Mouse (Mus musculus): Measurements from ENCODE around the gene Fcgr4. TPM values are rescaled to one million over a fixed set of nuclear protein-coding genes. Genes with fewer than 3 reads are reported as not detected.

Gene Fcgr4
- total and polyA plus RNA-seq, 3 experiments = 0.70 to 1.4 (median 1.2) TPM

GRCm38 (mm10) chr1:171011733-171012132, 7.0 kb upstream of the Fcgr4 start:
- H3K27me3 ChIP-seq (ENCODE audit: control insufficient read depth, insufficient read depth, low read length) = no peaks in the 10 kb centered on the region
- no peak for DNase-seq
- no peak overlapping the region for H3K4me3 ChIP-seq
- intact Hi-C loops (cut with DNase I) = no loop called here
- H3K27ac ChIP-seq = no peak overlapping the region
- no peak overlapping the region for H3K9ac ChIP-seq (ENCODE audit: low read depth, low read length)
- no peaks in the 10 kb centered on the region for H3K4me1 ChIP-seq (ENCODE audit: control insufficient read depth, insufficient read depth, low read length)
- H3K79me2 ChIP-seq (replicated peaks; ENCODE audit: control insufficient read depth, insufficient read depth, low read length) = no peaks in the 10 kb centered on the region
- no peaks in the 10 kb centered on the region for H3K36me3 ChIP-seq (ENCODE audit: control insufficient read depth, insufficient read depth, low read length)
- TF ChIP-seq EP300 (IDR thresholded peaks at IDR 0.05; ENCODE audit: insufficient read depth, low read depth, low read length) = no peak
- no peak for TF ChIP-seq POLR2A (IDR thresholded peaks at IDR 0.05; ENCODE audit: insufficient read depth, low read depth, low read length)
- no peak for TF ChIP-seq CTCF (IDR thresholded peaks at IDR 0.05)
- 64% methylated on average over 4 of the region's 4 CpGs for WGBS

GRCm38 (mm10) chr1:171016676-171017356, 1.9 kb upstream of the Fcgr4 start:
- intact Hi-C loops (cut with DNase I) = no loop called here
- Histone ChIP-seq H3K9ac (ENCODE audit: low read depth, low read length) (no peak overlapping the region), H3K27me3 (ENCODE audit: control insufficient read depth, insufficient read depth, low read length) (no peaks in the 10 kb centered on the region), H3K4me1 (ENCODE audit: control insufficient read depth, insufficient read depth, low read length) (no peaks in the 10 kb centered on the region), H3K27ac (no peak overlapping the region), H3K4me3 (no peak overlapping the region), H3K79me2 (replicated peaks; ENCODE audit: control insufficient read depth, insufficient read depth, low read length) (no peaks in the 10 kb centered on the region), H3K36me3 (ENCODE audit: control insufficient read depth, insufficient read depth, low read length) (no peaks in the 10 kb centered on the region)
- DNase-seq = no peak
- no peak for TF ChIP-seq POLR2A (IDR thresholded peaks at IDR 0.05; ENCODE audit: insufficient read depth, low read depth, low read length)
- no peak for TF ChIP-seq EP300 (IDR thresholded peaks at IDR 0.05; ENCODE audit: insufficient read depth, low read depth, low read length)
- no peak for TF ChIP-seq CTCF (IDR thresholded peaks at IDR 0.05)
- WGBS = 50% methylated on average over 6 of the region's 6 CpGs

GRCm38 (mm10) chr1:171017468-171018158, 1.1 kb upstream of the Fcgr4 start:
- H3K79me2 ChIP-seq (replicated peaks; ENCODE audit: control insufficient read depth, insufficient read depth, low read length) = no peaks in the 10 kb centered on the region
- H3K4me3 ChIP-seq = no peak overlapping the region
- no peak overlapping the region for H3K27ac ChIP-seq
- TF ChIP-seq POLR2A (IDR thresholded peaks at IDR 0.05; ENCODE audit: insufficient read depth, low read depth, low read length) = no peak
- TF ChIP-seq EP300 (IDR thresholded peaks at IDR 0.05; ENCODE audit: insufficient read depth, low read depth, low read length) = no peak
- no peak for TF ChIP-seq CTCF (IDR thresholded peaks at IDR 0.05)
- H3K36me3 ChIP-seq (ENCODE audit: control insufficient read depth, insufficient read depth, low read length) = no peaks in the 10 kb centered on the region
- H3K27me3 ChIP-seq (ENCODE audit: control insufficient read depth, insufficient read depth, low read length) = no peaks in the 10 kb centered on the region
- no peak overlapping the region for H3K9ac ChIP-seq (ENCODE audit: low read depth, low read length)
- H3K4me1 ChIP-seq (ENCODE audit: control insufficient read depth, insufficient read depth, low read length) = no peaks in the 10 kb centered on the region
- 58% methylated on average over 6 of the region's 6 CpGs for WGBS
- intact Hi-C loops (cut with DNase I) = no loop called here
- no peak for DNase-seq

DNA sequence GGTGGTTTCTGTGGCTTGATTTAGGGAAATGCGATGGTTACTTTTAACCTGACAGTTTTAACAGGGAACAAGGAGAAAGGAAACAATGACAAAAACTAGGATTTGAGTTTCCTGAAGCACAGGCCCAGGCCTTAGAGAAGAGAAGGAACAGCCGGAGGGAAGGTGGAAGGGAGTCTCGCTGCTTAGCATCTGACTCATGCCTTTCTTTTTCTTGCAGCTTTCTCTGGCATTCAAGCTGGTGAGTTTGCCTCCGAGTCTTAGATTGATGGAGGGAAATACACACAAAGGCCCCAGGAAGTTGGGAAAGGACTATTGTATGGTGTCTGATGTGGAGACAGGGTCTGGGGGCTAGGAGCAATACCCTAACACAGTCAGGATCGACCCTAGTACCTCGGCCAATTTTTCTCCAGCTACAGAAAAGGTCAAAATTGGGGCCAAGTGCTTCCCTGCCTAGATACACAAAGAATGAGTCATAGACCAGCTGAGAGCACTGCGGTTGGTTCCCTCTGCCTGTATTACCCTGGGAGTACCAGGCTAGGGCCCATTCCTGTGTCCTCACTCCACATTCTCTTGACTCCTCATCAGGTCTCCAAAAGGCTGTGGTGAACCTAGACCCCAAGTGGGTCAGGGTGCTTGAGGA, 711 bp downstream of the Fcgr4 start:
- Histone ChIP-seq H3K79me2 (replicated peaks; ENCODE audit: control insufficient read depth, insufficient read depth, low read length) (no peaks in the 10 kb centered on the region), H3K36me3 (ENCODE audit: control insufficient read depth, insufficient read depth, low read length) (no peaks in the 10 kb centered on the region), H3K4me1 (ENCODE audit: control insufficient read depth, insufficient read depth, low read length) (no peaks in the 10 kb centered on the region), H3K27ac (no peak overlapping the region), H3K27me3 (ENCODE audit: control insufficient read depth, insufficient read depth, low read length) (no peaks in the 10 kb centered on the region), H3K4me3 (no peak overlapping the region), H3K9ac (ENCODE audit: low read depth, low read length) (no peak overlapping the region)
- WGBS = 61% methylated on average over 7 of the region's 7 CpGs
- intact Hi-C loops (cut with DNase I) = no loop called here
- no peak for DNase-seq
- TF ChIP-seq EP300 (IDR thresholded peaks at IDR 0.05; ENCODE audit: insufficient read depth, low read depth, low read length) = no peak
- TF ChIP-seq POLR2A (IDR thresholded peaks at IDR 0.05; ENCODE audit: insufficient read depth, low read depth, low read length) = no peak
- no peak for TF ChIP-seq CTCF (IDR thresholded peaks at IDR 0.05)

DNA sequence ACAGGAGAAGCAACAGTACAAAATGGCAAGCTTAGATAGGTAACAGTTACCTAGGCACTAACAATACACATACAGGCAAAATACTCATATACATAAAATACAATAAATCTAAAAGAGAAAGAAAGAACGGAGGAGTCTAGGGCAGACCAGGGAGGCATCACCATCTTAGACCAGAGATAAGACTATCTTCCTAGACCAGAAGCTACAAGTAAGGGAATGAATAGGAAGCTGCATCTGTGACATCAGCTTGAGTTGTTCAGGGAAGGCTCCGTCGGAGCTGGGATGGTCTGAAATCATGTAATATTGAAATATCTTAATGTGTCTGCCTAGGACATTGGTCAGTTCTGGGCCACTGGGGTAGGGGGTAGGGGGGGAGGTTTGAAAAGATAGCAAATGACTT, 13.0 kb downstream of the Fcgr4 start:
- Histone ChIP-seq H3K4me3 (no peak overlapping the region), H3K36me3 (ENCODE audit: control insufficient read depth, insufficient read depth, low read length) (no peaks in the 10 kb centered on the region), H3K27me3 (ENCODE audit: control insufficient read depth, insufficient read depth, low read length) (no peaks in the 10 kb centered on the region; the same call in 1 of the 2 replicates), H3K27ac (no peak overlapping the region), H3K9ac (ENCODE audit: low read depth, low read length) (no peak overlapping the region), H3K79me2 (replicated peaks; ENCODE audit: control insufficient read depth, insufficient read depth, low read length) (no peaks in the 10 kb centered on the region), H3K4me1 (ENCODE audit: control insufficient read depth, insufficient read depth, low read length) (peaks cover 1% of the 10 kb centered on the region)
- no peak for TF ChIP-seq POLR2A (IDR thresholded peaks at IDR 0.05; ENCODE audit: insufficient read depth, low read depth, low read length)
- intact Hi-C loops (cut with DNase I) = no loop called here
- no peak for DNase-seq
- WGBS = 85% methylated on average over 3 of the region's 3 CpGs

- DNase-seq = no peak
- H3K4me1 ChIP-seq (ENCODE audit: control insufficient read depth, insufficient read depth, low read length) = peaks cover 1% of the 10 kb centered on the region
- H3K4me3 ChIP-seq = peak overlapping the region; percentile 51
- no peaks in the 10 kb centered on the region for H3K79me2 ChIP-seq (replicated peaks; ENCODE audit: control insufficient read depth, insufficient read depth, low read length)
- 11% methylated on average over 10 of the region's 10 CpGs for WGBS
- no peak overlapping the region for H3K9ac ChIP-seq (ENCODE audit: low read depth, low read length)
- intact Hi-C loops (cut with DNase I) = no loop called here
- TF ChIP-seq CTCF (IDR thresholded peaks at IDR 0.05) = no peak
- TF ChIP-seq EP300 (IDR thresholded peaks at IDR 0.05; ENCODE audit: insufficient read depth, low read depth, low read length) = no peak
- TF ChIP-seq POLR2A (IDR thresholded peaks at IDR 0.05; ENCODE audit: insufficient read depth, low read depth, low read length) = no peak
- H3K27ac ChIP-seq = no peak overlapping the region
- no peaks in the 10 kb centered on the region for H3K36me3 ChIP-seq (ENCODE audit: control insufficient read depth, insufficient read depth, low read length)
- no peaks in the 10 kb centered on the region; the same call in 1 of the 2 replicates for H3K27me3 ChIP-seq (ENCODE audit: control insufficient read depth, insufficient read depth, low read length)
Observed at GRCm38 (mm10) chr1:171032691-171033090, 14.0 kb downstream of the Fcgr4 start.
